ENCODE assay signal across 10 mouse cellular contexts in the genomic region with DNA sequence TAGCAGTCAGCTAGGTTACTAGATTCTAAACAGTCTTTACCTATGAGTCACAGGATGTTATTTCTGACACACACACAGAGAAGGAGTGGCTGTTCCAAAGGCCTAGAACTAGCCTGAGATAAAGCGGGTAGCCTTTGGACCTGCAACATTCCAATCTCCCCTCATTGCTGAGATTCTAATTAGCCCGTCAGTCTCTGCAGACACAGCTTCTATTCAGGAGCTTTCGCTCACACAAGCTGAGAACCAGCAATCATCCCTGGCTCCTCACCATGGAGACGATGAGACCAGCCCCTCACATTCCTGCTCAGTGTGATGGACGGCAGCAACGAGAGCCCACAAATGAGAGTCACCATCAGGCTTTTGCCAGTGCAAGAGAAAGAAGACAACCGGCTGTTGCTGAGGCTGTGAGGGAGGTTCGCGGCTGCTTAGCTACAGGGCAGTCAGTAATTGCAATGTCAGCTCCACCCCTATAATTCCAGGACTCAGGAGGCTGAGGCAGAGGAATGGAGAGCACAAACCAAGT. TPM values are rescaled to one million over a fixed set of nuclear protein-coding genes. Genes with fewer than 3 reads are reported as not detected.
DNase-seq lines count a peak whose midpoint lies in the region; ATAC-seq and TF ChIP-seq lines count a peak whose summit lies in the region.
"Had no signal": no experiment of that assay in that cellular context is flagged by ENCODE, and none has a peak within 500 bp of the region (broad histone marks: within the 10 kb centered on the region; RNA-seq: fewer than 3 reads in every experiment).

No protein-coding gene starts in this region.

- no peaks in the 10 kb centered on the region for H3K27me3 ChIP-seq in heart, embryonic 15.5 days
- no peaks in the 10 kb centered on the region for H3K27me3 ChIP-seq in forebrain, postnatal 0 days (ENCODE audit: insufficient read depth, low read length)
- H3K27me3 ChIP-seq in midbrain, embryonic 16.5 days (ENCODE audit: control insufficient read depth, insufficient read depth, low read depth, low read length), result no peaks in the 10 kb centered on the region

- no peak overlapping the region for H3K27ac ChIP-seq in heart, embryonic 15.5 days
- 0 out of 2 replicates have a peak overlapping the region, but pooled peaks have one; percentile 30 for H3K27ac ChIP-seq in forebrain, postnatal 0 days (ENCODE audit: low read depth, low read length)
- peak overlapping the region; percentile 35; the same call in 1 of the 2 replicates for H3K27ac ChIP-seq in midbrain, embryonic 16.5 days (ENCODE audit: low read length)
- H3K27ac ChIP-seq: liver, embryonic 12.5 days had no signal

- H3K4me1 ChIP-seq in heart, embryonic 15.5 days (replicated peaks), result peaks cover 12% of the 10 kb centered on the region
- 0 out of 2 replicates have a peak, but pooled peaks cover 3% of the 10 kb centered on the region for H3K4me1 ChIP-seq in forebrain, postnatal 0 days (ENCODE audit: insufficient read depth)
- 0 out of 2 replicates have a peak, but pooled peaks cover 7% of the 10 kb centered on the region for H3K4me1 ChIP-seq in midbrain, embryonic 16.5 days (ENCODE audit: control insufficient read depth, insufficient read depth, low read length)

- 9% methylated on average over 9 of the region's 9 CpGs for WGBS in heart, embryonic 15.5 days
- WGBS in forebrain, postnatal 0 days, result 4% methylated on average over 9 of the region's 9 CpGs
- 5% methylated on average over 9 of the region's 9 CpGs for WGBS in midbrain, embryonic 16.5 days

- H3K4me2 ChIP-seq in heart, embryonic 15.5 days, result no peak overlapping the region
- H3K4me2 ChIP-seq in forebrain, postnatal 0 days (ENCODE audit: low read depth), result no peak overlapping the region
- H3K4me2 ChIP-seq in midbrain, embryonic 16.5 days (ENCODE audit: low read length), result peak overlapping the region; percentile 25; the same call in 1 of the 2 replicates
- H3K4me2 ChIP-seq: liver, embryonic 12.5 days had no signal

- no peak overlapping the region for H3K9ac ChIP-seq in heart, embryonic 15.5 days
- no peak overlapping the region for H3K9ac ChIP-seq in forebrain, postnatal 0 days
- H3K9ac ChIP-seq in midbrain, embryonic 16.5 days (ENCODE audit: low read depth, low read length), result no peak overlapping the region; the same call in 1 of the 2 replicates
- H3K9ac ChIP-seq: liver, embryonic 12.5 days had no signal

- H3K36me3 ChIP-seq in heart, embryonic 15.5 days, result no peaks in the 10 kb centered on the region
- H3K36me3 ChIP-seq in forebrain, postnatal 0 days (ENCODE audit: insufficient read depth), result no peaks in the 10 kb centered on the region
- no peaks in the 10 kb centered on the region for H3K36me3 ChIP-seq in midbrain, embryonic 16.5 days (ENCODE audit: control insufficient read depth, insufficient read depth, low read length)
- H3K36me3 ChIP-seq: liver, embryonic 12.5 days had no signal

- ATAC-seq in heart, embryonic 15.5 days (replicated peaks; ENCODE audit: insufficient number of reproducible peaks, insufficient read depth, low FRiP score, low read depth), result 0 out of 2 replicates have a peak, but pooled peaks have one; percentile 14
- ATAC-seq in forebrain, postnatal 0 days, result peak; percentile 91
- peak; percentile 74 for ATAC-seq in midbrain, embryonic 16.5 days
- ATAC-seq in erythroblast, adult 5-6 weeks (replicated peaks; ENCODE audit: low FRiP score, poor library complexity, severe bottlenecking), result no peak
- ATAC-seq: liver, embryonic 12.5 days had no signal

- H3K4me3 ChIP-seq in heart, embryonic 15.5 days, result no peak overlapping the region
- H3K4me3 ChIP-seq in forebrain, postnatal 0 days (ENCODE audit: low read depth, low read length), result no peak overlapping the region
- H3K4me3 ChIP-seq in midbrain, embryonic 16.5 days (ENCODE audit: low read depth, low read length), result no peak overlapping the region
- H3K4me3 ChIP-seq: liver, embryonic 12.5 days had no signal

- no peak for TF ChIP-seq CTCF in forebrain, postnatal 0 days (IDR thresholded peaks at IDR 0.05; ENCODE audit: low read depth)

- no peaks in the 10 kb centered on the region for H3K9me3 ChIP-seq in heart, embryonic 15.5 days (replicated peaks)
- H3K9me3 ChIP-seq in forebrain, postnatal 0 days (ENCODE audit: low read length), result no peaks in the 10 kb centered on the region
- no peaks in the 10 kb centered on the region for H3K9me3 ChIP-seq in midbrain, embryonic 16.5 days (replicated peaks; ENCODE audit: control insufficient read depth, low read length, poor library complexity, severe bottlenecking)
- H3K9me3 ChIP-seq: liver, embryonic 12.5 days had no signal

- no peak for DNase-seq in heart, adult 8-10 months (ENCODE audit: low spot score)
- peak; percentile 79 for DNase-seq in Muller cell, postnatal 12 days (ENCODE audit: inconsistent ontology term)
- DNase-seq in forebrain, postnatal 0 days, result peak; percentile 59
- DNase-seq in T-cell, adult 2 months (ENCODE audit: low spot score), result no peak
- DNase-seq in lung, adult 18-20 months, result no peak

RNA-seq across cellular contexts. Expression of gene Vapb, which starts 6.8 kb away (rescaled TPM):
- polyA plus RNA-seq in heart, embryonic 15.5 days (2015; fragmentation: Nextera tagmentation; extraction: Ambion mirVana), result 8.0 and 9.8 TPM in 2 replicates
- 100 to 1,000 TPM; 111 to 126 (median 118) TPM for total RNA-seq in heart, adult 8-10 months (2022)
- total RNA-seq in forebrain, postnatal 0 days (2014; rRNA removed), result 40.2 and 41.8 TPM in 2 replicates
- 12.4 and 13.6 TPM in 2 replicates for polyA plus RNA-seq in forebrain, postnatal 0 days (2015; fragmentation: Nextera tagmentation; extraction: Ambion mirVana)
- polyA plus RNA-seq in midbrain, embryonic 16.5 days (2015; fragmentation: Nextera tagmentation; extraction: Ambion mirVana), result 14.4 and 15.9 TPM in 2 replicates
- total RNA-seq in erythroblast, adult 5-6 weeks (2015; ENCODE audit: low replicate concordance), result 1.5 and 3.1 TPM in 2 replicates
- total RNA-seq in erythroblast, adult 5-6 weeks (2017; ENCODE audit: low replicate concordance), result 7.0 and 7.4 TPM in 2 replicates

RNA-seq across cellular contexts. Expression of gene 1700010B08Rik, which starts 11.3 kb away (rescaled TPM):
- polyA plus RNA-seq in heart, embryonic 15.5 days (2015; fragmentation: Nextera tagmentation; extraction: Ambion mirVana), result not detected in 2 replicates
- total RNA-seq in heart, adult 8-10 months (2022), result not detected
- not detected in 2 replicates for total RNA-seq in forebrain, postnatal 0 days (2014; rRNA removed)
- not detected in 2 replicates for polyA plus RNA-seq in forebrain, postnatal 0 days (2015; fragmentation: Nextera tagmentation; extraction: Ambion mirVana)
- not detected in 2 replicates for polyA plus RNA-seq in midbrain, embryonic 16.5 days (2015; fragmentation: Nextera tagmentation; extraction: Ambion mirVana)
- not detected in 2 replicates for total RNA-seq in erythroblast, adult 5-6 weeks (2015; ENCODE audit: low replicate concordance)
- not detected in 2 replicates for total RNA-seq in erythroblast, adult 5-6 weeks (2017; ENCODE audit: low replicate concordance)
- polyA plus RNA-seq: heart, postnatal 0 days; liver, embryonic 12.5 days had no signal

Comparison
In these comparisons a context has a peak if more than half of its experiments do, and no peak if none do; other contexts are left out.
1. DNase-seq: peak in Muller cell, postnatal 12 days (single experiment) and forebrain, postnatal 0 days (single experiment); none in heart, adult 8-10 months (single experiment), T-cell, adult 2 months (single experiment) and lung, adult 18-20 months (0 of 2).